ENCODE assay signal across 10 mouse cellular contexts in the genomic region with DNA sequence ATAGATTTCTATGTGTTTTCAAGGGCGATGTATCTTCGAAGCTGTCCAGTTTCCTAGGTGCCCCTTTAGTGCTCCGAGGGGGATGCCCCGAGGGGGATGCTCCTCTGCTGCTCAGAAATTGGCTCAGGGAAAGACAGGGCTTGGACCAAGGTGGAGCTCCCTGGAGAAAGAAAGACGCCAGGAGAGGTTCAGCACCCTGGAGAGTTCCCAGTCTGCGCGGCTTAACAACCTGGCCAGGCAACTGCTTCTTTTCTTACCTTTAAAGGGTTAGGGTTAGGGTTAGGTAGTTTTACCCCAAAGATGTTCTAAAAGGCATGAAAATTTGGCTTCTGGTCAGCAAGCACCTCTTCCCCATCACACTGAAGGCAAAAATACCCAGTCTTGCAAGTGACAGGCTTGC. TPM values are rescaled to one million over a fixed set of nuclear protein-coding genes. Genes with fewer than 3 reads are reported as not detected.
DNase-seq lines count a peak whose midpoint lies in the region; ATAC-seq lines count a peak whose summit lies in the region.
"Had no signal": no experiment of that assay in that cellular context is flagged by ENCODE, and none has a peak within 500 bp of the region (broad histone marks: within the 10 kb centered on the region; RNA-seq: fewer than 3 reads in every experiment).

No protein-coding gene starts in this region.

- H3K9me3 ChIP-seq in forebrain, embryonic 11.5 days (ENCODE audit: control insufficient read depth, low read length), result no peaks in the 10 kb centered on the region
- no peaks in the 10 kb centered on the region for H3K9me3 ChIP-seq in forebrain, embryonic 15.5 days
- no peaks in the 10 kb centered on the region for H3K9me3 ChIP-seq in embryonic facial prominence, embryonic 11.5 days (replicated peaks; ENCODE audit: control insufficient read depth, low read length)
- H3K9me3 ChIP-seq: embryonic facial prominence, embryonic 15.5 days had no signal

- 28% methylated on average over 7 of the region's 7 CpGs for WGBS in forebrain, embryonic 11.5 days
- WGBS in forebrain, embryonic 15.5 days, result 27% methylated on average over 7 of the region's 7 CpGs
- WGBS in embryonic facial prominence, embryonic 11.5 days, result 23% methylated on average over 7 of the region's 7 CpGs

- no peaks in the 10 kb centered on the region for H3K36me3 ChIP-seq in forebrain, embryonic 11.5 days (ENCODE audit: control insufficient read depth, insufficient read depth, low read length)
- H3K36me3 ChIP-seq in forebrain, embryonic 15.5 days, result no peaks in the 10 kb centered on the region
- H3K36me3 ChIP-seq in embryonic facial prominence, embryonic 11.5 days (replicated peaks; ENCODE audit: control insufficient read depth, insufficient read depth, low read depth, low read length), result no peaks in the 10 kb centered on the region
- H3K36me3 ChIP-seq: embryonic facial prominence, embryonic 15.5 days had no signal

- no peak overlapping the region for H3K4me3 ChIP-seq in forebrain, embryonic 11.5 days (ENCODE audit: low read depth, low read length)
- no peak overlapping the region for H3K4me3 ChIP-seq in forebrain, embryonic 15.5 days
- no peak overlapping the region for H3K4me3 ChIP-seq in embryonic facial prominence, embryonic 11.5 days (ENCODE audit: low read depth, low read length)
- H3K4me3 ChIP-seq: embryonic facial prominence, embryonic 15.5 days had no signal

- H3K4me1 ChIP-seq in forebrain, embryonic 11.5 days (replicated peaks; ENCODE audit: control insufficient read depth, insufficient read depth, low read length), result no peaks in the 10 kb centered on the region
- H3K4me1 ChIP-seq in forebrain, embryonic 15.5 days, result no peaks in the 10 kb centered on the region
- no peaks in the 10 kb centered on the region for H3K4me1 ChIP-seq in embryonic facial prominence, embryonic 11.5 days (ENCODE audit: control insufficient read depth, insufficient read depth, low read length)
- H3K4me1 ChIP-seq: embryonic facial prominence, embryonic 15.5 days had no signal

- peak; percentile 75 for DNase-seq in forebrain, embryonic 11.5 days (ENCODE audit: low spot score)
- peak; percentile 9 for DNase-seq in ovary, postnatal 10 days (ENCODE audit: low spot score)
- no peak for DNase-seq in ovary, adult 18-20 months (ENCODE audit: low spot score)
- peak; percentile 85 for DNase-seq in embryonic facial prominence, embryonic 11.5 days (ENCODE audit: low spot score)
- DNase-seq in ovary, postnatal 14 days (ENCODE audit: low spot score), result peak; percentile 19
- no peak for DNase-seq in T-cell, adult 2 months (ENCODE audit: low spot score)

- H3K27me3 ChIP-seq in forebrain, embryonic 11.5 days (ENCODE audit: control insufficient read depth, insufficient read depth, low read length), result no peaks in the 10 kb centered on the region
- H3K27me3 ChIP-seq in forebrain, embryonic 15.5 days, result peaks cover 11% of the 10 kb centered on the region
- H3K27me3 ChIP-seq in embryonic facial prominence, embryonic 11.5 days (ENCODE audit: control insufficient read depth, insufficient read depth, low read length), result no peaks in the 10 kb centered on the region

- no peak overlapping the region for H3K27ac ChIP-seq in forebrain, embryonic 11.5 days (ENCODE audit: low read depth, low read length)
- H3K27ac ChIP-seq in forebrain, embryonic 15.5 days (replicated peaks), result no peak overlapping the region
- H3K27ac ChIP-seq in embryonic facial prominence, embryonic 11.5 days (replicated peaks; ENCODE audit: low read depth, low read length), result no peak overlapping the region
- H3K27ac ChIP-seq: embryonic facial prominence, embryonic 15.5 days had no signal

- no peak for ATAC-seq in forebrain, embryonic 11.5 days (replicated peaks; ENCODE audit: low FRiP score)
- no peak for ATAC-seq in forebrain, embryonic 15.5 days (replicated peaks)
- ATAC-seq in embryonic facial prominence, embryonic 11.5 days (replicated peaks; ENCODE audit: insufficient number of reproducible peaks, low FRiP score, low TSS enrichment, low read depth), result no peak
- no peak for ATAC-seq in megakaryocyte progenitor cell, adult 5-6 weeks (replicated peaks; ENCODE audit: poor library complexity)
- ATAC-seq: intestine, postnatal 0 days had no signal

- H3K4me2 ChIP-seq in forebrain, embryonic 11.5 days (ENCODE audit: low read depth, low read length, severe bottlenecking), result no peak overlapping the region
- no peak overlapping the region for H3K4me2 ChIP-seq in forebrain, embryonic 15.5 days (replicated peaks)
- no peak overlapping the region for H3K4me2 ChIP-seq in embryonic facial prominence, embryonic 11.5 days (ENCODE audit: low read depth, low read length)
- H3K4me2 ChIP-seq: embryonic facial prominence, embryonic 15.5 days had no signal

- no peak overlapping the region for H3K9ac ChIP-seq in forebrain, embryonic 11.5 days (ENCODE audit: low read length)
- H3K9ac ChIP-seq in forebrain, embryonic 15.5 days (replicated peaks), result no peak overlapping the region
- no peak overlapping the region for H3K9ac ChIP-seq in embryonic facial prominence, embryonic 11.5 days (replicated peaks; ENCODE audit: low read length)
- H3K9ac ChIP-seq: embryonic facial prominence, embryonic 15.5 days had no signal

RNA-seq across cellular contexts. Expression of gene Slc6a11, which starts 43.9 kb away (rescaled TPM):
- polyA plus RNA-seq in forebrain, embryonic 11.5 days (2014; fragmentation: Nextera tagmentation; extraction: Ambion mirVana), result 0.80 and 0.92 TPM in 2 replicates
- 10.7 and 16.4 TPM in 2 replicates for polyA plus RNA-seq in forebrain, embryonic 15.5 days (2015; fragmentation: Nextera tagmentation; extraction: Ambion mirVana)
- 0.14 and 0.22 TPM in 2 replicates for polyA plus RNA-seq in embryonic facial prominence, embryonic 11.5 days (2014; fragmentation: Nextera tagmentation; extraction: Ambion mirVana)
- total RNA-seq in megakaryocyte progenitor cell, adult 5-6 weeks (2015), result not detected in 2 replicates
- not detected in 2 replicates for total RNA-seq in megakaryocyte progenitor cell, adult 5-6 weeks (2017)
- polyA plus RNA-seq: intestine, postnatal 0 days had no signal

RNA-seq across cellular contexts. Expression of gene Atp2b2, which starts 44.7 kb away (rescaled TPM):
- 2.4 and 2.5 TPM in 2 replicates for polyA plus RNA-seq in forebrain, embryonic 11.5 days (2014; fragmentation: Nextera tagmentation; extraction: Ambion mirVana)
- polyA plus RNA-seq in forebrain, embryonic 15.5 days (2015; fragmentation: Nextera tagmentation; extraction: Ambion mirVana), result 26.6 and 28.8 TPM in 2 replicates
- polyA plus RNA-seq in embryonic facial prominence, embryonic 11.5 days (2014; fragmentation: Nextera tagmentation; extraction: Ambion mirVana), result 0.95 and 1.6 TPM in 2 replicates
- total RNA-seq in megakaryocyte progenitor cell, adult 5-6 weeks (2015), result not detected in 2 replicates
- total RNA-seq in megakaryocyte progenitor cell, adult 5-6 weeks (2017), result not detected in 2 replicates

Comparison
In these comparisons a context has a peak if more than half of its experiments do, and no peak if none do; other contexts are left out.
1. DNase-seq: peak in forebrain, embryonic 11.5 days (single experiment), ovary, postnatal 10 days (single experiment), embryonic facial prominence, embryonic 11.5 days (single experiment) and ovary, postnatal 14 days (single experiment); none in ovary, adult 18-20 months (single experiment) and T-cell, adult 2 months (single experiment).